Mouse (Mus musculus): Measurements from ENCODE around the gene Fryl.

Fryl gene

GRCm38 (mm10) chr5:73256352-73257065 is at the start of gene Fryl:
TSS of gene Fryl (minus strand) at chr5:73256619.
- DNase-seq, result peak; percentile 92 to 96

- no peak for DNase-seq
Measured at GRCm38 (mm10) chr5:73304507-73304906, 48.1 kb upstream of the Fryl start.

- DNase-seq, result no peak
Measured at GRCm38 (mm10) chr5:73301601-73302307, 45.3 kb upstream of the Fryl start.

- no peak for DNase-seq
Measured at GRCm38 (mm10) chr5:73295916-73296315, 39.5 kb upstream of the Fryl start.

GRCm38 (mm10) chr5:73295016-73295415 is 38.6 kb upstream of the Fryl start:
- DNase-seq, result no peak

GRCm38 (mm10) chr5:73293458-73293827 is 37.0 kb upstream of the Fryl start:
- no peak for DNase-seq

- peak; percentile 93 to 94 for DNase-seq
Measured at GRCm38 (mm10) chr5:73292502-73293457, 36.4 kb upstream of the Fryl start, which contains the start of gene Ociad1. TSS of gene Ociad1 (plus strand) at chr5:73292784.

- DNase-seq, result no peak
Measured at GRCm38 (mm10) chr5:73289900-73290299, 33.5 kb upstream of the Fryl start.

GRCm38 (mm10) chr5:73286603-73287002 is 30.2 kb upstream of the Fryl start:
- no peak for DNase-seq

GRCm38 (mm10) chr5:73285470-73285978 is 29.1 kb upstream of the Fryl start:
- no peak for DNase-seq

- DNase-seq, result no peak
Measured at GRCm38 (mm10) chr5:73284046-73284445, 27.6 kb upstream of the Fryl start.

GRCm38 (mm10) chr5:73280567-73280850 is 24.1 kb upstream of the Fryl start:
- no peak for DNase-seq

- no peak for DNase-seq
Measured at GRCm38 (mm10) chr5:73279732-73280566, 23.5 kb upstream of the Fryl start.

- DNase-seq, result no peak
Measured at GRCm38 (mm10) chr5:73279190-73279589, 22.8 kb upstream of the Fryl start.

GRCm38 (mm10) chr5:73274941-73275340 is 18.5 kb upstream of the Fryl start:
- no peak for DNase-seq

GRCm38 (mm10) chr5:73273171-73273570 is 16.8 kb upstream of the Fryl start:
- no peak for DNase-seq

- DNase-seq, result no peak
Measured at GRCm38 (mm10) chr5:73270612-73271011, 14.2 kb upstream of the Fryl start.

- DNase-seq, result no peak
Measured at GRCm38 (mm10) chr5:73268636-73269213, 12.3 kb upstream of the Fryl start.

GRCm38 (mm10) chr5:73265460-73265859 is 9.0 kb upstream of the Fryl start:
- no peak for DNase-seq

- no peak for DNase-seq
Measured at GRCm38 (mm10) chr5:73264122-73264521, 7.7 kb upstream of the Fryl start.

GRCm38 (mm10) chr5:73257723-73258122 is 1.3 kb upstream of the Fryl start:
- no peak for DNase-seq

GRCm38 (mm10) chr5:73257096-73257495 is 677 bp upstream of the Fryl start:
- no peak for DNase-seq

Measured in cerebellum, postnatal 36 days (tissue).